Mouse (Mus musculus) liver, embryonic 14.5 days (tissue): ENCODE measurements at regions not wholly inside any gene's neighbourhood (a gene's known extent, or its start where the extent isn't known, plus 50 kb on each side); places are given as distances from the start of the nearest gene placed in this dataset.
A peak's percentile ranks its signal among the peaks of the same experiment; 100 is the strongest.
"Not testable (repeated sequence)": the region's sequence is repeated elsewhere in the genome, so short reads cannot be mapped to it uniquely, and the experiment has no call there.

ENCODE experiments used
- ATAC-seq: fragments of 200-750 bp; cut with Nextera tagmentation; 2 replicates; pipeline ENCODE4 v1.8.0; 2017; ENCODE audit warnings: moderate number of reproducible peaks, mild to moderate bottlenecking, moderate library complexity; ENCODE audit not compliant: insufficient read depth
- DNase-seq, 3 experiments: peaks; one replicate each; pipeline ENCODE4 v3.0.0-alpha.2; 2012 to 2013; ENCODE audit warnings: low read depth in 3 of 3, low spot score in 3 of 3
- H3K27ac ChIP-seq: fragments of 300-500 bp; sonication (generic); 2 replicates; pipeline ENCODE4 v1.5.1; 2014; ENCODE audit warnings: moderate library complexity, mild to moderate bottlenecking, control low read depth, inconsistent platforms
- H3K27me3 ChIP-seq: fragments of 300-500 bp; sonication (generic); 2 replicates; pipeline ENCODE4 v1.6.1; 2014; ENCODE audit warnings: mild to moderate bottlenecking, low read length, moderate library complexity; ENCODE audit not compliant: control insufficient read depth, insufficient read depth
- H3K36me3 ChIP-seq: fragments of 300-500 bp; sonication (generic); replicated peaks from 2 replicates; pipeline ENCODE4 v1.6.1; 2014; ENCODE audit warnings: low read depth; ENCODE audit not compliant: control insufficient read depth, insufficient read depth
- H3K4me1 ChIP-seq, 2 experiments: fragments of 200-500 bp in 1 of 2; fragments of 300-500 bp in 1 of 2; sonication (generic) in 1 of 2; replicated peaks; 2 replicates each; pipeline ENCODE4 v1.6.1; 2012 to 2014; ENCODE audit warnings: antibody characterized with exemption in 1 of 2, inconsistent platforms in 1 of 2, low read length in 1 of 2; ENCODE audit not compliant: control insufficient read depth in 2 of 2, insufficient read depth in 2 of 2
- H3K4me2 ChIP-seq: fragments of 300-500 bp; sonication (generic); 2 replicates; pipeline ENCODE4 v1.6.1; 2014; ENCODE audit warnings: low read depth, mild to moderate bottlenecking, control low read depth, moderate library complexity
- H3K4me3 ChIP-seq, 2 experiments: fragments of 200-500 bp in 1 of 2; fragments of 300-500 bp in 1 of 2; sonication (generic) in 1 of 2; 2 replicates each; pipeline ENCODE4 v1.5.1; 2012 to 2014; ENCODE audit warnings: low read depth in 2 of 2, low read length in 2 of 2, mild to moderate bottlenecking in 2 of 2, control low read depth in 1 of 2, inconsistent platforms in 1 of 2, moderate library complexity in 1 of 2; ENCODE audit not compliant: insufficient read depth in 1 of 2
- H3K9ac ChIP-seq: fragments of 300-500 bp; sonication (generic); replicated peaks from 2 replicates; pipeline ENCODE4 v1.6.1; 2014; ENCODE audit warnings: mild to moderate bottlenecking, control low read depth, moderate library complexity
- H3K9me3 ChIP-seq: fragments of 300-500 bp; sonication (generic); 2 replicates; pipeline ENCODE4 v1.6.1; 2016; ENCODE audit warnings: low read length, mixed read lengths; ENCODE audit not compliant: control insufficient read depth
- CTCF ChIP-seq: IDR thresholded peaks from 2 replicates; pipeline ENCODE4 v1.5.1; 2016; ENCODE audit warnings: antibody characterized with exemption, low read depth, control low read depth
- EP300 ChIP-seq: IDR thresholded peaks from 2 replicates; pipeline ENCODE4 v1.6.1; 2016; ENCODE audit warnings: antibody characterized with exemption, low read depth
- whole genome bisulfite sequencing: fragments of 180-500 bp; shearing (Covaris S2); extraction: QIAGEN DNeasy Blood & Tissue Kit; methylation state at CpG from one replicate; pipeline ENCODE4 v1.1.7; 2014; ENCODE audit not compliant: insufficient replicate concordance; 5-methylcytosine and 5-hydroxymethylcytosine counted together

DNA sequence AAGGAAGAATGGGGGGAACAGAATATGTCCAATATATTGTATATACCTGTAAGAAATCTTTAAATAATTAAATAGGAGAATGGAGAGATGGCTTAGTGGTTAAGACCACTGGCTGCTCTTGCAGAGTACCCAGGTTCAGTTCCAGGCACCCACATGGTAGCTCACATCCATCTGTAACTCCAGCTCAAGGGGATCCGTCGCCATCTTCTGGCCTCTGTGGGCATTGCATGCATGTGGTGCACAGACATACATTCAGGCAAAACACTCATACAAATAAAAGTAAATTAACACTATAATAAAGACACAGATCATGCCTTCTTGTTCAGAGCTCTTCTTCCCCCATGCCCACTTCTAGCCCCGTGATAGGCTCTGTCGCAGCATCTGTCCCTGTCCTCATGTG lies 132.0 kb downstream of the Tomm20 start:
- ATAC-seq = no peak
- TF ChIP-seq CTCF (peak; percentile 71), EP300 (no peak)
- Histone ChIP-seq H3K4me1 (peaks cover 4 to 10% of the 10 kb centered on the region in 2 experiments; a peak in 3 of 4 replicates), H3K27ac (no peak overlapping the region), H3K9ac (no peak overlapping the region), H3K4me2 (no peak overlapping the region), H3K36me3 (no peaks in the 10 kb centered on the region), H3K4me3 (no peak overlapping the region), H3K27me3 (no peaks in the 10 kb centered on the region), H3K9me3 (no peaks in the 10 kb centered on the region)
- 65% methylated on average over 4 of the region's 4 CpGs for WGBS
- no peak for DNase-seq

DNA sequence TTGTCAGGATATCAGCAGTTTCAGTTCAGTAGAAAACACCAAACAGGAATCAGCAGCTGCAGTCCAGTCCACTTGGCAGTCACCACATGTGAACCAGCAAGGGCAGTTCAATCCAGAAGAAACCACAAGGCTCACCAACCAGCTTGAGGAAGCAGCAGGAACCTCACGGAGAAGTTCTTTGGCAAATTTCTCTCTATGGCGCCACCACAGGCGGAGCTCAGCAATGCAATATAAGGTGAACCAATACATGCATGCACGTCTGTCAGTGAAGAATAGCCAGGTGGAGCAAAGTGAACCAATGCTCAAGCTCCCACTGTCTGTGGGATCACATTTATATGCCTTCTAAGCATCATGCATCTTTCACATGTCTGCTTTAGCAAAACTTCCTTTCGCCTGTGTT lies 132.9 kb downstream of the Tomm20 start:
- DNase-seq = no peak
- Histone ChIP-seq H3K4me2 (no peak overlapping the region), H3K9me3 (no peaks in the 10 kb centered on the region), H3K9ac (no peak overlapping the region), H3K27me3 (no peaks in the 10 kb centered on the region), H3K36me3 (no peaks in the 10 kb centered on the region), H3K4me3 (no peak overlapping the region), H3K4me1 (peaks cover 4 to 15% of the 10 kb centered on the region in 2 experiments; a peak in 3 of 4 replicates), H3K27ac (no peak overlapping the region)
- 78% methylated on average over 5 of the region's 5 CpGs for WGBS
- TF ChIP-seq CTCF (peak; percentile 28; the same call in 1 of the 2 replicates), EP300 (no peak)
- ATAC-seq = no peak

DNA sequence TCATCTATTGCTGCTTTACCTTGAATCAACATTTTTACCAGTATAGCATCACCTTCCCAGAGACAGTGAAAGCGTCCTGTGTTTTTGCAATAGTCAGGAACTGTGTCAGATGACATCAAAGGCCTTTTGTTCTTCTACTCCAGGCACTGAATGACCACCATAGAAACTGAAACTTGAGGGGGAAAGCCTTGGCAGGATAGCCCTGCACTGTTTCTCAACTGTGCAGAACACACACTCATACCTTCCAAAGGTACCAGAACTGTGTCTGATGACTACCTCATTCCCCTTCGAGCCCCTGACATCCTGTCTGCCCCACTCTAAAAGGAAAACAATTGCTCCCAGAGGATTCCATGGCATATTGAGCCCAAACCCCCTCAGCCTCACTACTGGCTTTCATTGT lies 134.3 kb downstream of the Tomm20 start:
- H3K36me3 ChIP-seq, H3K9me3 ChIP-seq, H3K4me2 ChIP-seq, H3K27me3 ChIP-seq, DNase-seq, H3K27ac ChIP-seq, ATAC-seq, H3K4me3 ChIP-seq, H3K9ac ChIP-seq: not testable (repeated sequence)
- H3K4me1 ChIP-seq = peaks cover 7 to 29% of the 10 kb centered on the region in 2 experiments
- 49% methylated on average over 2 of the region's 2 CpGs for WGBS

DNA sequence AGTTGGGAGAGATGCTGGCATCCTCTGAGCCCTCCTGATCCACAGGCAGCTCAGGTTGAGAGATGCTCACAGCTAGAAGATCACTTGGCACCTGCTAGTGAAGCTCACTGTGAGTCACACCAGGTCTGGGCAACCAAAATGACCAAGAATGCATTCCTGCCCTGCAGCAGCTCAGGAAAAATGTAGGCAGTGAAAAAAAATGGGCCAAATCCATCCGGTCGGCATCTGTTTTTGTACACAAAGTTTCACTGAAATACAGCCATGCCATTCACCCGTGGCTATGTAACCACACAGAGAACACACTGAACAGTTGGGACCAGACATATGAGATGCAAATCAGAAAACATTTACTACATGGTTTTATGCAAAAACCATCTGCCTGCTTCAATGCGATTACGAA lies 135.1 kb downstream of the Tomm20 start:
- Histone ChIP-seq H3K36me3 (no peaks in the 10 kb centered on the region), H3K4me3 (no peak overlapping the region), H3K27ac (no peak overlapping the region), H3K9ac (no peak overlapping the region), H3K27me3 (no peaks in the 10 kb centered on the region), H3K4me1 (peaks cover 5 to 31% of the 10 kb centered on the region in 2 experiments), H3K4me2 (no peak overlapping the region), H3K9me3 (no peaks in the 10 kb centered on the region)
- WGBS = 77% methylated on average over 5 of the region's 5 CpGs
- DNase-seq = no peak
- no peak for ATAC-seq
- TF ChIP-seq EP300 = no peak
- no peak for TF ChIP-seq CTCF

DNA sequence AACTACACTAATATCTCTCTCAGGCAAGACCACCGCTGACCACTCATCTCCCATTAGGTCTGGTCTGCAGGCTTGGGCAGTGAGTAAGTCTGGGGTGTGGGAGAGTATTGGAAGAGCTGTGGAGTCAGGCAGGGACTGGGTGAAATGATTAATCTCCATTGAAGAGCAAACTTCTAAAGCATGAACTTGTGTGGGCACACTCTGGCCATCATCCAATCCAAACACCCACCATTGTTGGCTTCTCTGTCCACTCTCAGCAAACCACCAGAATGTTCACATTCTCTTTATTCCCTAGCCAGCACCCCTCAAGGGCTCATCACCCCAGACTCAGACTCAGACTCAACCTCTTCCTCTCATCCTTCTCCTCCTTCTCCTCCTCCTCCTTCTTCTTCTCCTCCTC lies 136.3 kb downstream of the Tomm20 start:
- no peak overlapping the region for H3K27ac ChIP-seq
- ATAC-seq (no peak), DNase-seq (no peak)

More for the DNA sequence above, 136.3 kb downstream of the Tomm20 start:
- Histone ChIP-seq H3K27me3 (no peaks in the 10 kb centered on the region), H3K9ac (no peak overlapping the region), H3K9me3 (no peaks in the 10 kb centered on the region), H3K4me3 (no peak overlapping the region), H3K4me2 (no peak overlapping the region), H3K36me3 (no peaks in the 10 kb centered on the region), H3K4me1 (peaks cover 5 to 36% of the 10 kb centered on the region in 2 experiments)
- WGBS = 47% methylated on average over 1 of the region's 1 CpGs
- TF ChIP-seq CTCF = no peak
- TF ChIP-seq EP300 = no peak
